Mouse (Mus musculus): ENCODE data around the gene D930048N14Rik. TPM values are rescaled to one million over a fixed set of nuclear protein-coding genes. Genes with fewer than 3 reads are reported as not detected.
"Not testable (repeated sequence)": the region's sequence is repeated elsewhere in the genome, so short reads cannot be mapped to it uniquely, and the experiment has no call there.

The D930048N14Rik gene
- total RNA-seq (2017), result 0.43 to 2.0 TPM (median 0.57 TPM) in 3 replicates

GRCm38 (mm10) chr11:51650691-51651515 lies at the start of gene D930048N14Rik, which contains the start of gene N4bp3:
Gene D930048N14Rik, plus strand, starts transcription at chr11:51650954.
Gene N4bp3, minus strand, starts transcription at chr11:51650842.
- ATAC-seq (replicated peaks; ENCODE audit: insufficient number of reproducible peaks, low FRiP score, low TSS enrichment, poor library complexity, severe bottlenecking), result no peak

GRCm38 (mm10) chr11:51602253-51602652 lies 48.5 kb upstream of the D930048N14Rik start:
- ATAC-seq (replicated peaks; ENCODE audit: insufficient number of reproducible peaks, low FRiP score, low TSS enrichment, poor library complexity, severe bottlenecking), result no peak

GRCm38 (mm10) chr11:51605602-51606446 lies 44.9 kb upstream of the D930048N14Rik start:
- ATAC-seq (replicated peaks; ENCODE audit: insufficient number of reproducible peaks, low FRiP score, low TSS enrichment, poor library complexity, severe bottlenecking), result peak; percentile 53

- ATAC-seq (replicated peaks; ENCODE audit: insufficient number of reproducible peaks, low FRiP score, low TSS enrichment, poor library complexity, severe bottlenecking), result peak; percentile 95
These were observed 44.2 kb upstream of the D930048N14Rik start, which contains the start of gene Hnrnpab for GRCm38 (mm10) chr11:51606447-51607095. Gene Hnrnpab, minus strand, starts transcription at chr11:51606847.

- no peak; the same call in 1 of the 2 replicates for ATAC-seq (replicated peaks; ENCODE audit: insufficient number of reproducible peaks, low FRiP score, low TSS enrichment, poor library complexity, severe bottlenecking)
These were observed 43.5 kb upstream of the D930048N14Rik start for GRCm38 (mm10) chr11:51607096-51607738.

- ATAC-seq (replicated peaks; ENCODE audit: insufficient number of reproducible peaks, low FRiP score, low TSS enrichment, poor library complexity, severe bottlenecking), result no peak
These were observed 41.4 kb upstream of the D930048N14Rik start for GRCm38 (mm10) chr11:51609266-51609909.

- ATAC-seq (replicated peaks; ENCODE audit: insufficient number of reproducible peaks, low FRiP score, low TSS enrichment, poor library complexity, severe bottlenecking), result not testable (repeated sequence)
These were observed 40.8 kb upstream of the D930048N14Rik start for GRCm38 (mm10) chr11:51609940-51610339.

GRCm38 (mm10) chr11:51614256-51614655 lies 36.5 kb upstream of the D930048N14Rik start:
- no peak for ATAC-seq (replicated peaks; ENCODE audit: insufficient number of reproducible peaks, low FRiP score, low TSS enrichment, poor library complexity, severe bottlenecking)

GRCm38 (mm10) chr11:51615129-51615528 lies 35.6 kb upstream of the D930048N14Rik start:
- no peak for ATAC-seq (replicated peaks; ENCODE audit: insufficient number of reproducible peaks, low FRiP score, low TSS enrichment, poor library complexity, severe bottlenecking)

- peak; percentile 74 for ATAC-seq (replicated peaks; ENCODE audit: insufficient number of reproducible peaks, low FRiP score, low TSS enrichment, poor library complexity, severe bottlenecking)
These were observed 35.2 kb upstream of the D930048N14Rik start for GRCm38 (mm10) chr11:51615601-51616000.

- ATAC-seq (replicated peaks; ENCODE audit: insufficient number of reproducible peaks, low FRiP score, low TSS enrichment, poor library complexity, severe bottlenecking), result not testable (repeated sequence)
These were observed 34.6 kb upstream of the D930048N14Rik start for GRCm38 (mm10) chr11:51616113-51616512.

- ATAC-seq (replicated peaks; ENCODE audit: insufficient number of reproducible peaks, low FRiP score, low TSS enrichment, poor library complexity, severe bottlenecking), result peak; percentile 59
These were observed 33.1 kb upstream of the D930048N14Rik start for GRCm38 (mm10) chr11:51617693-51618092.

GRCm38 (mm10) chr11:51618894-51619408 lies 31.8 kb upstream of the D930048N14Rik start:
- ATAC-seq (replicated peaks; ENCODE audit: insufficient number of reproducible peaks, low FRiP score, low TSS enrichment, poor library complexity, severe bottlenecking), result no peak

- peak; percentile 83 for ATAC-seq (replicated peaks; ENCODE audit: insufficient number of reproducible peaks, low FRiP score, low TSS enrichment, poor library complexity, severe bottlenecking)
These were observed 31.2 kb upstream of the D930048N14Rik start, which contains the start of gene Nhp2 for GRCm38 (mm10) chr11:51619409-51620060. Gene Nhp2, plus strand, starts transcription at chr11:51619735.

GRCm38 (mm10) chr11:51620084-51620483 lies 30.7 kb upstream of the D930048N14Rik start:
- no peak for ATAC-seq (replicated peaks; ENCODE audit: insufficient number of reproducible peaks, low FRiP score, low TSS enrichment, poor library complexity, severe bottlenecking)

GRCm38 (mm10) chr11:51621776-51622175 lies 29.0 kb upstream of the D930048N14Rik start:
- no peak for ATAC-seq (replicated peaks; ENCODE audit: insufficient number of reproducible peaks, low FRiP score, low TSS enrichment, poor library complexity, severe bottlenecking)

- no peak for ATAC-seq (replicated peaks; ENCODE audit: insufficient number of reproducible peaks, low FRiP score, low TSS enrichment, poor library complexity, severe bottlenecking)
These were observed 27.7 kb upstream of the D930048N14Rik start for GRCm38 (mm10) chr11:51622971-51623491.

Data from monocyte, adult 5-6 weeks (primary cell).